Mouse (Mus musculus): ENCODE data around the gene Dlgap4. TPM values are rescaled to one million over a fixed set of nuclear protein-coding genes. Genes with fewer than 3 reads are reported as not detected.

Gene Dlgap4
- polyA plus RNA-seq, 1 experiment from 2014 or later: 55.5 TPM

DNA sequence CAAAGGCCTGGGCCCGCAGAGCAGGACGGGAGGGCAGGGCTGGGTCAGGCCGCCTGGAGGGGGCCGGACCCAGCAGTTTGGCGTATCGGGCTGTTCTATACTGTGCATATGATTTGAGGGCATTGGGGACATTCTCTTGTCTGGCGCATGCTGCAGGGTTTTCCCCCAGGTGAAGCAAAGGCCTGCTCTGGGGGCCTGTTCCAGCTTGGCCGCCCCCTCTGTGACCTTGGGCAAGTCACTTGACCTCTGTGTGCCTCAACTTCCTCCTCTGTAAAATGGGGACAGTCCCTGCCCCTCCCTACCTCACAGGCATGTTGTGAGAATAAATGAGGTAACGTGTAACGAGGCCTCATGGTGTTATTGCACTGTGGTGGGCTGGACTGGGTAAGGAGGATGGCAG, 150.5 kb downstream of the Dlgap4 start:
- Histone ChIP-seq H3K4me3 (replicated peaks; ENCODE audit: low read length) (no peak overlapping the region), H3K4me1 (ENCODE audit: control insufficient read depth, insufficient read depth, low read length) (0 out of 2 replicates have a peak, but pooled peaks cover 4% of the 10 kb centered on the region), H3K9ac (ENCODE audit: low read length) (no peak overlapping the region), H3K4me2 (ENCODE audit: low read depth, low read length) (no peak overlapping the region), H3K27me3 (ENCODE audit: control insufficient read depth, insufficient read depth, low read length) (no peaks in the 10 kb centered on the region), H3K27ac (ENCODE audit: low read length) (no peak overlapping the region), H3K36me3 (ENCODE audit: control insufficient read depth, insufficient read depth, low read length) (0 out of 2 replicates have a peak, but pooled peaks cover 5% of the 10 kb centered on the region), H3K9me3 (replicated peaks; ENCODE audit: control insufficient read depth, low read length) (no peaks in the 10 kb centered on the region)
- 91% methylated on average over 10 of the region's 10 CpGs for WGBS
- no peak for ATAC-seq (ENCODE audit: insufficient read depth, low FRiP score)

DNA sequence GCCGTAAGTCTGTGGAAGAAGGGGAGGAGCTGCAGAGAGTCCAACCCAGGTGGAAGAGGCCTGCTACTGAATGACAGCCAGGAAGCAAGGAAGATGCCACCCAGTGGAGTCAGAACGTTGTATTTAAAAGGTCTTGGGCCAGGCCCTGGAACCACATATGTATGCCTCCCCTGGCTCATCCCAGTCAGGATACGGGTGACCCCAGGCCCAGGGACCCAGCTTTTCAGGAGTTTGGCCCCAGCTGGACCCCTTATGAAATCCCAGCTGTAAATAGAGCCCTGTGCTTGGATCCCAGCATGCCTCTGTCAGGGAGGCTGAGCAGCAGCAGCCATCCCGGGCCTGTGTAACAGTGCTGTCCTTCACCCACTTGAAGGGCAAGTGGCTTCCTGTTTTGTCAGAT, 151.2 kb downstream of the Dlgap4 start:
- 63% methylated on average over 4 of the region's 4 CpGs for WGBS
- H3K9ac ChIP-seq (ENCODE audit: low read length): no peak overlapping the region

DNA sequence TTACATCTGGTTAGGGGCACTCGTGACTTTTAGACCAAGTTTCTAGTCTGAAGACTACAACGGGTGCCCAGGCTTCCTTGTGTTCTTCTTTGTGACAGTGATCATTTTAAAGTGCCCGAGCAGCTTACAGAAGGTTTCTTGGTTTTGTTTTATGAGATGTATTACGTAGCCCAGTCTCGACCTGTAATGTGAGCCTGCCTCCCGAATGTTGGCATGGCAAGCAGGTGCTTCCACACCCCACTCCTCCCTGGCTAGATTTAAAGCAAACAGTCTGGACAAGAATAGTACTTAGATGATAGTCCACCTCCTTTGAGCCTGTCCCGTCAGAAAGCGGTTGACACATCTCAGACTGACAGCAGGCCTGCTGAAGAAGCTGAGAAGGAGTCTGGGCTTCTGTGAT, 152.1 kb downstream of the Dlgap4 start:
- no peak overlapping the region for H3K27ac ChIP-seq (ENCODE audit: low read length)
- H3K36me3 ChIP-seq (ENCODE audit: control insufficient read depth, insufficient read depth, low read length): 0 out of 2 replicates have a peak, but pooled peaks cover 3% of the 10 kb centered on the region
- H3K9ac ChIP-seq (ENCODE audit: low read length): no peak overlapping the region
- H3K9me3 ChIP-seq (replicated peaks; ENCODE audit: control insufficient read depth, low read length): no peaks in the 10 kb centered on the region
- H3K4me1 ChIP-seq (ENCODE audit: control insufficient read depth, insufficient read depth, low read length): 0 out of 2 replicates have a peak, but pooled peaks cover 3% of the 10 kb centered on the region
- no peak overlapping the region for H3K4me3 ChIP-seq (replicated peaks; ENCODE audit: low read length)
- 59% methylated on average over 8 of the region's 8 CpGs for WGBS
- no peak for ATAC-seq (ENCODE audit: insufficient read depth, low FRiP score)
- no peak overlapping the region for H3K4me2 ChIP-seq (ENCODE audit: low read depth, low read length)
- H3K27me3 ChIP-seq (ENCODE audit: control insufficient read depth, insufficient read depth, low read length): no peaks in the 10 kb centered on the region

More for the DNA sequence above, 151.2 kb downstream of the Dlgap4 start:
- Histone ChIP-seq H3K27me3 (ENCODE audit: control insufficient read depth, insufficient read depth, low read length) (no peaks in the 10 kb centered on the region), H3K9me3 (replicated peaks; ENCODE audit: control insufficient read depth, low read length) (no peaks in the 10 kb centered on the region), H3K4me2 (ENCODE audit: low read depth, low read length) (no peak overlapping the region), H3K4me3 (replicated peaks; ENCODE audit: low read length) (no peak overlapping the region), H3K27ac (ENCODE audit: low read length) (no peak overlapping the region), H3K4me1 (ENCODE audit: control insufficient read depth, insufficient read depth, low read length) (0 out of 2 replicates have a peak, but pooled peaks cover 4% of the 10 kb centered on the region), H3K36me3 (ENCODE audit: control insufficient read depth, insufficient read depth, low read length) (0 out of 2 replicates have a peak, but pooled peaks cover 5% of the 10 kb centered on the region)
- ATAC-seq (ENCODE audit: insufficient read depth, low FRiP score): no peak

DNA sequence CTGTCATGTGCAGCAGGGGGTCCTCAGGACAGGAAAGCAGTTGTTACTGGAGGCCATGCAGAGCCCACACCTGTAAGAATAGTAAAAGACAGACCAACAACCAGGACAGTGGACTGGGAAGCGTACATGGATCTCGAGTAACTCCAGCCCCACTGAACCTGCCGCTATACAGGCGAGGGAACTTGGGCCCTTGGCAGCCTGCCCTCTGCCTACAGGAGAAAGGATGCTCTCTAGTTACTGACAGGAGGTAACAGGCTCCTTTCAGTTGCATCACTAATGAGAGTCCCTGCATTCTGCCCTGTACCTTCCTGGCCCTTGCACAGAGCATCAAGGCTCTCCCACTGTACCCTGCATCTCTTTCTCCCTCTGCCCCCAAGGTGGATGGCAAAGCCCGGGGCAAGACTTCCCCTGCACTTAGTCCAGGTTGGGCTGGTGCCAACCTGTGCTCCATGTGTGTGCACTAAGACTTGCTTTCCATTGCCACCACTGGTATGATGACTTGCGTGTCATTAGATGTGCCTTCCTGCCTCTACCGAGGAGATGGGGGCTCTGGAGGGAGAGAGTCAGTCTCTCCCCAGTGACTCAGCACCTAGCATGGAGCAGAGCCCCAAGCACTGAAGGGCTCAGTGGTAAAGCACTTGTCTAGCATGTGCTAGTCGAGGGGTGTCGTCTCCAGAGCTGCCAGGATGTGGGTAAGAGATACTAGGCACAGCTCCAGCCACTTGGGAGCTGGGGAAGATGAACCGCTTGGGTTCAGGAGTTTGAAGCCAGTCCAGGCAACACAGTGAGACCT, 152.9 kb downstream of the Dlgap4 start:
- WGBS: 62% methylated on average over 10 of the region's 10 CpGs
- H3K4me1 ChIP-seq (ENCODE audit: control insufficient read depth, insufficient read depth, low read length): no peaks in the 10 kb centered on the region
- no peak overlapping the region for H3K27ac ChIP-seq (ENCODE audit: low read length)
- H3K4me2 ChIP-seq (ENCODE audit: low read depth, low read length): no peak overlapping the region
- no peaks in the 10 kb centered on the region for H3K9me3 ChIP-seq (replicated peaks; ENCODE audit: control insufficient read depth, low read length)
- H3K36me3 ChIP-seq (ENCODE audit: control insufficient read depth, insufficient read depth, low read length): no peaks in the 10 kb centered on the region
- H3K9ac ChIP-seq (ENCODE audit: low read length): no peak overlapping the region
- H3K4me3 ChIP-seq (replicated peaks; ENCODE audit: low read length): no peak overlapping the region
- ATAC-seq (ENCODE audit: insufficient read depth, low FRiP score): no peak
- no peaks in the 10 kb centered on the region for H3K27me3 ChIP-seq (ENCODE audit: control insufficient read depth, insufficient read depth, low read length)

DNA sequence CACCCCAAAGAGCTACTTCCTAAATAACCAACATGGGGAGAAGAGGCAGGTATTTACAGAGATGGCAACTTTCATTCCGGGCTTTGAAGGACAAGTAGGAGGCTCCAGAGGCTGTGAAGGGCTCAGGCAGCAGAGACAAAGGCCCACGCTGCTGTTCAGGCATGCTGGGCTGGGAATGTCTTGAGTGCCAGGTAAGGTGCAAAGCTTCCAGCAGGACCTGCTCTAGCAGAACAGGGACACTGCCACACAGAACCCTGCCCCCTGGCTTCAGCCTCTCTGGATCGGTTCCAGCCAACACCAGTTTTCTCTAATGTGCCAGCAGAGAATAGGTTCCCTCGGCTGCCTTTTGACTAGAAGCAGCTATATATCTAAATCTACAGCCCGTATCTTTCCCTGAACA, 153.6 kb downstream of the Dlgap4 start:
- ATAC-seq (ENCODE audit: insufficient read depth, low FRiP score): no peak
- Histone ChIP-seq H3K9me3 (replicated peaks; ENCODE audit: control insufficient read depth, low read length) (no peaks in the 10 kb centered on the region), H3K4me1 (ENCODE audit: control insufficient read depth, insufficient read depth, low read length) (no peaks in the 10 kb centered on the region), H3K4me3 (replicated peaks; ENCODE audit: low read length) (no peak overlapping the region), H3K27ac (ENCODE audit: low read length) (no peak overlapping the region), H3K4me2 (ENCODE audit: low read depth, low read length) (no peak overlapping the region), H3K36me3 (ENCODE audit: control insufficient read depth, insufficient read depth, low read length) (no peaks in the 10 kb centered on the region), H3K9ac (ENCODE audit: low read length) (no peak overlapping the region), H3K27me3 (ENCODE audit: control insufficient read depth, insufficient read depth, low read length) (no peaks in the 10 kb centered on the region)
- WGBS: 60% methylated on average over 5 of the region's 5 CpGs

DNA sequence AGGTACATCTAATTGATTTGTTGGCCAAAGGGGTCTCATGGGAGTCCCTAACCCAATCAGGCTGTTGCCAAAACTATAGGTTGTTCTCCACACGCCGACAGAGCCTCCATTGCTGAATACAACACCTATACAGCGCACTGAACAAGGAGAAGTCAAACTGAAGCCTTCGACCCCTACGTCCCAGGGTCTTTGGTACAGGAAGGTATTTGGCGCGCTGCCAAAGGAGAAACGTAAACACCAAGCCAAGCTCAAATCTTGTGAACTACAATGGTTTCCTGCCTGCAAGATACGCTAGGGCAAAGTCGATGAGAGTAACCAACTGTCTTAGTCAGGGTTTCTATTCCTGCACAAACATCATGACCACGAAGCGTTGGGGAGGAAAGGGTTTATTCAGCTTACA, 155.8 kb downstream of the Dlgap4 start:
- Histone ChIP-seq H3K9me3 (replicated peaks; ENCODE audit: control insufficient read depth, low read length) (no peaks in the 10 kb centered on the region), H3K27me3 (ENCODE audit: control insufficient read depth, insufficient read depth, low read length) (no peaks in the 10 kb centered on the region), H3K27ac (ENCODE audit: low read length) (no peak overlapping the region), H3K9ac (ENCODE audit: low read length) (no peak overlapping the region), H3K36me3 (ENCODE audit: control insufficient read depth, insufficient read depth, low read length) (no peaks in the 10 kb centered on the region), H3K4me2 (ENCODE audit: low read depth, low read length) (no peak overlapping the region), H3K4me3 (replicated peaks; ENCODE audit: low read length) (no peak overlapping the region), H3K4me1 (ENCODE audit: control insufficient read depth, insufficient read depth, low read length) (no peaks in the 10 kb centered on the region)
- 58% methylated on average over 12 of the region's 12 CpGs for WGBS
- ATAC-seq (ENCODE audit: insufficient read depth, low FRiP score): no peak

DNA sequence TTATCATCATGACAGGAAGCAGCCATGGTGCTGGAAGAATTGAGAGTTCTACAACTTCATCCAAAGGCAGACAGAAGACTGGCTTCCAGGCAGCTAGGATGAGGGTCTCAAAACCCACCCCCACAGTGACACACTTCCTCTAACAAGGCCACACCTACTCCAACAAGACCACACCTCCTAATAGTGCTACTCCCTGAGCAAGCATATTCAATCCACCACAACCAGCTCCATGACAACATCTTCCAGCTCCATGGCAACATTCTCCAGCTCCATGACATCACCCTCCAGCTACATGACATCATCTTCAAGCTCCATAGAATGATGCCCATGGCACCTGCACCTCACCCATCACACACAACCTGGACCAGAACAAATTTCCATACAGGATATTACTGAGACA, 160.0 kb downstream of the Dlgap4 start:
- no peaks in the 10 kb centered on the region for H3K27me3 ChIP-seq (ENCODE audit: control insufficient read depth, insufficient read depth, low read length)
- H3K27ac ChIP-seq (ENCODE audit: low read length): no peak overlapping the region
- peaks cover 10% of the 10 kb centered on the region; the same call in 1 of the 2 replicates for H3K4me1 ChIP-seq (ENCODE audit: control insufficient read depth, insufficient read depth, low read length)
- H3K4me2 ChIP-seq (ENCODE audit: low read depth, low read length): no peak overlapping the region
- no peaks in the 10 kb centered on the region for H3K36me3 ChIP-seq (ENCODE audit: control insufficient read depth, insufficient read depth, low read length)
- no peak overlapping the region for H3K4me3 ChIP-seq (replicated peaks; ENCODE audit: low read length)
- no peak for ATAC-seq (ENCODE audit: insufficient read depth, low FRiP score)
- H3K9ac ChIP-seq (ENCODE audit: low read length): no peak overlapping the region
- no peaks in the 10 kb centered on the region for H3K9me3 ChIP-seq (replicated peaks; ENCODE audit: control insufficient read depth, low read length)

DNA sequence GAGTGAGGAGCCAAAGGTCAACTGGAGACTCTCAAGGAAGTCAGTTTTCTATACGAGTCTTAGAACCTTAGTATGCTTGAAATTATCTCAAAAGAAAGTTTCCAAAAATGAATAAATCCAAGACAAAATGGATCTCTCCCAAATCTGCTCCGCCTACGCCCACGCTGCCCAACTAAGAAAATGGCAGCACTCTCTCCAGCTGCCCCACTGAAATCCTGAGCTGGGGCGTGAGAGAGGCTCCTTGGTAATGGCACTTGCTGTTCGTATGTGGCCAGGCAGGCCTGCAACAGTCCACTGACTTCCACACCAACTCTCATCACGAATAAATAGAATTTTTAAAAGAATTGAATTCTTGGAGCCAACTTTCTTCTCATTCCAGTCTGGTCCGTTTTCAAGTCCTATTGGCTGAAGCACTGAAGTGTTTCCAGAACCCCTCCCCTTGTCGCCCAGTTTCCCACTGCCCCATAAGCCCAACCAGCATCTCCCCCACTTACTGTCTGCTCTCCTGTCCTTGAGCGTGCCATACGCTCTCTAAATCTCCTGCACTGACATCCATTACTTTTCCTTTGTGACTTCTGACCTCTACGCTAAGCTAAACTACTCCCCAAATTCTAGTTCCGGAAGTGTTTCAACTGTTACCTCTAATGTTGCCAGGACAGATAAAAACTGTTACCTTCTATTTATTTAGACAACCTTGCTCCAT, 160.7 kb downstream of the Dlgap4 start:
- H3K4me1 ChIP-seq (ENCODE audit: control insufficient read depth, insufficient read depth, low read length): peaks cover 10% of the 10 kb centered on the region; the same call in 1 of the 2 replicates
- WGBS: 65% methylated on average over 13 of the region's 13 CpGs
- no peaks in the 10 kb centered on the region for H3K9me3 ChIP-seq (replicated peaks; ENCODE audit: control insufficient read depth, low read length)
- no peaks in the 10 kb centered on the region for H3K36me3 ChIP-seq (ENCODE audit: control insufficient read depth, insufficient read depth, low read length)
- peak overlapping the region; percentile 92 for H3K27ac ChIP-seq (ENCODE audit: low read length)
- no peak for ATAC-seq (ENCODE audit: insufficient read depth, low FRiP score)
- no peaks in the 10 kb centered on the region for H3K27me3 ChIP-seq (ENCODE audit: control insufficient read depth, insufficient read depth, low read length)
- peak overlapping the region; percentile 55 for H3K4me2 ChIP-seq (ENCODE audit: low read depth, low read length)
- H3K4me3 ChIP-seq (replicated peaks; ENCODE audit: low read length): peak overlapping the region; percentile 57
- peak overlapping the region; percentile 83 for H3K9ac ChIP-seq (ENCODE audit: low read length)

DNA sequence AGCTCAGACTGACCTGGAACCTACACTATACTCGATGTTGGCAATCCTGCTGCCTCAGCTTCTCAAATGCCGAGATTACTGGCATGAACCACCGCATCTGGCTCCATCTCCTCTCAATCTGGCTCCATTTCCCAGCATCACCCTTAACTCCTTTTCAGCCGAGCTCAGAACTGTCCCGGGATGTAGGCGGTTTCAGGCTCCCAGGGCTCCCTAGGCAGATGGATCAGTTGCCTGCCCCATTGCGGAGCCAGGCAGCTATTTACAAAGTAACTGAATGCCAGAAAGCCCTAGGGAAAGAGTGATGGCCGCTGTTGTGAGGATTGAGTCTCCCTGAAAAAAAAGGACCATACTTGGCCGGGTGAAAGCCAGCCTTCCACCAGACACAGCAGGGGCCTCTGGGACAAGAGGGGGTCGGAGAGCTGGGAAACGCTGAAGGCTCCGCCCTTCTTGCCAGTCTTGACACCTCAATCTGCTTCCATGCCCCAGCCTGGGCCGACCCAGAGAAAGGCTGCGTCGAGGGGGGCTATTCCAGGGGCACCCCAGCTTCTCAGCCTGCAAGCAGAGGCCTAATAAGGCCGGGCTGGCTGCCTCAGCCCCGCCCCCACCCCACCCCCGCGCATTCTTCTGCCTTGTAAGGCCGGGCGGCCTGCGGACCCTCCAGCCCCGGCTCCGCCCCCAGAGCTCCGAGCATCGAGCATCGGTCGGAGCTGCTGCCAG, 161.4 kb downstream of the Dlgap4 start, which contains the start of gene Myl9:
Gene Myl9 (plus strand): TSS at position 683 of the 717 bp plus-strand sequence.
- no peaks in the 10 kb centered on the region for H3K36me3 ChIP-seq (ENCODE audit: control insufficient read depth, insufficient read depth, low read length)
- H3K27me3 ChIP-seq (ENCODE audit: control insufficient read depth, insufficient read depth, low read length): no peaks in the 10 kb centered on the region
- H3K4me3 ChIP-seq (replicated peaks; ENCODE audit: low read length): peak within 1 kb of the TSS; percentile 57
- H3K9ac ChIP-seq (ENCODE audit: low read length): peak within 1 kb of the TSS; percentile 83
- ATAC-seq (ENCODE audit: insufficient read depth, low FRiP score): peak; percentile 94
- peaks cover 13% of the 10 kb centered on the region for H3K4me1 ChIP-seq (ENCODE audit: control insufficient read depth, insufficient read depth, low read length)
- WGBS: 4% methylated on average over 28 of the region's 28 CpGs
- H3K9me3 ChIP-seq (replicated peaks; ENCODE audit: control insufficient read depth, low read length): no peaks in the 10 kb centered on the region
- H3K4me2 ChIP-seq (ENCODE audit: low read depth, low read length): peak within 1 kb of the TSS; percentile 55
- H3K27ac ChIP-seq (ENCODE audit: low read length): peak within 1 kb of the TSS; percentile 92

Measured in stomach, embryonic 16.5 days (tissue).